Mouse (Mus musculus) hindbrain, embryonic 14.5 days (tissue): ENCODE data around the gene Kcnk15. TPM values are rescaled to one million over a fixed set of nuclear protein-coding genes. Genes with fewer than 3 reads are reported as not detected.

Experiments used
- ATAC-seq: fragments of 200-750 bp; cut with Nextera tagmentation; 2 replicates; pipeline ENCODE4 v1.8.0; 2017; ENCODE audit warnings: moderate number of reproducible peaks, mild to moderate bottlenecking, moderate TSS enrichment, moderate library complexity; ENCODE audit not compliant: low FRiP score
- DNase-seq: peaks from one replicate; pipeline ENCODE4 v3.0.0-alpha.2; 2015; ENCODE audit warnings: low spot score
- H3K27ac ChIP-seq: fragments of 300-500 bp; sonication (generic); 2 replicates; pipeline ENCODE4 v1.5.1; 2014; ENCODE audit warnings: mild to moderate bottlenecking, moderate library complexity
- H3K27me3 ChIP-seq: fragments of 300-500 bp; sonication (generic); 2 replicates; pipeline ENCODE4 v1.6.1; 2014; ENCODE audit warnings: mild to moderate bottlenecking, low read length, mixed read lengths; ENCODE audit not compliant: control insufficient read depth, insufficient read depth
- H3K36me3 ChIP-seq: fragments of 300-500 bp; sonication (generic); replicated peaks from 2 replicates; pipeline ENCODE4 v1.6.1; 2014; ENCODE audit not compliant: control insufficient read depth, insufficient read depth
- H3K4me1 ChIP-seq: fragments of 300-500 bp; sonication (generic); replicated peaks from 2 replicates; pipeline ENCODE4 v1.6.1; 2014; ENCODE audit warnings: antibody characterized with exemption, low read length, mixed read lengths; ENCODE audit not compliant: control insufficient read depth, insufficient read depth
- H3K4me2 ChIP-seq: fragments of 300-500 bp; sonication (generic); replicated peaks from 2 replicates; pipeline ENCODE4 v1.6.1; 2014; ENCODE audit warnings: mild to moderate bottlenecking, moderate library complexity
- H3K4me3 ChIP-seq: fragments of 300-500 bp; sonication (generic); replicated peaks from 2 replicates; pipeline ENCODE4 v1.5.1; 2014; ENCODE audit warnings: mild to moderate bottlenecking, low read length
- H3K9ac ChIP-seq: fragments of 300-500 bp; sonication (generic); 2 replicates; pipeline ENCODE4 v1.6.1; 2014
- H3K9me3 ChIP-seq: fragments of 300-500 bp; sonication (generic); 2 replicates; pipeline ENCODE4 v1.6.1; 2016; ENCODE audit warnings: low read length; ENCODE audit not compliant: control insufficient read depth
- WGBS: fragments of 180-500 bp; shearing (Covaris S2); extraction: QIAGEN DNeasy Blood & Tissue Kit; methylation state at CpG from one replicate; pipeline ENCODE4 v1.1.7; 2014; 5-methylcytosine and 5-hydroxymethylcytosine counted together
- polyA plus RNA-seq: library from polyadenylated mRNA; unstranded; fragments of >200 nt; fragmentation: Nextera tagmentation; extraction: Ambion mirVana; gene quantifications from 2 replicates; pipeline ENCODE4 v1.2.1, GENCODE M21; 2014

Kcnk15 gene
- polyA plus RNA-seq, 1 experiment from 2014 or later, result not detected

DNA sequence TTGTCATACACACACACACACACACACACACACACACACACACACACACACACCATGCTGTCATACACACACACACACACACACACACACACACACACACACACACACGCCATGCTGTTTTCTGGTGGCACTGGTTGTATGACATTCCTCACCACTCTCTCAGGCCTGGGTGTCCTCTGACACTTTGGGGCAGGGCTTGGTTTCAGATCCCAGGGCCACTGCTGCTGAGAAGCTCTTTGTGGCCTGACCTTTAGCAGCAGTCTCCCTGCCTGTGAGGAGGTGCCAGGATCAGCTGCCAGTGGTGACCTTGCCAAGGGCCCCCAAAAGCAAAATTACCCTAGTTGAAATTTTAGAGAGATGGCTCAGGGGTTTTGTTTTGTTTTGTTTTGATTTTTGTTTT is 27.6 kb upstream of the Kcnk15 start:
- no peaks in the 10 kb centered on the region for H3K36me3 ChIP-seq
- no peak overlapping the region for H3K27ac ChIP-seq
- WGBS, result 100% methylated on average over 1 of the region's 1 CpGs
- H3K27me3 ChIP-seq, result no peaks in the 10 kb centered on the region
- H3K4me3 ChIP-seq, result no peak overlapping the region
- DNase-seq, result no peak
- no peaks in the 10 kb centered on the region for H3K9me3 ChIP-seq
- H3K4me2 ChIP-seq, result no peak overlapping the region
- H3K9ac ChIP-seq, result no peak overlapping the region
- ATAC-seq, result no peak
- no peaks in the 10 kb centered on the region for H3K4me1 ChIP-seq

DNA sequence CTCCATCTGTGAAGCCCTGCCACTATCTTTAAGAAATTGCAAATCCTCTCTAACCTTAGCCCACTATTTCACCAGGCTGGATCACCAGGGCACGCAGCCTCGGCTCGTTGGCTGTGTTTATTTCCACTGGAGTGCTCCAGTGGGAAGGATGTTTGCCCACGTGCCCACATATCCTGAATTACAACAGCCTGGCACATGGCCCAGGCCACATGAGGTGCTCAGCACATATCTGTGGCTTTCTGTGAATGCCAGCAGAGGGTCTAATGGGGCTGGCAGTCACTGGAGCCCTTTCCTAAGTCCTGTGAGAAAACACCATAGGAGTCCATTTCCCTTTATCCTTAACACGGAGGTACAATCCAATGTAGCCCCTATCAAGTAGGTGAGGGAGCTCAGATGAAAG is 27.0 kb upstream of the Kcnk15 start:
- Histone ChIP-seq H3K4me2 (no peak overlapping the region), H3K4me3 (no peak overlapping the region), H3K4me1 (no peaks in the 10 kb centered on the region), H3K36me3 (no peaks in the 10 kb centered on the region), H3K9me3 (no peaks in the 10 kb centered on the region), H3K9ac (no peak overlapping the region), H3K27ac (no peak overlapping the region), H3K27me3 (no peaks in the 10 kb centered on the region)
- WGBS, result 73% methylated on average over 5 of the region's 5 CpGs
- ATAC-seq (no peak), DNase-seq (no peak)

DNA sequence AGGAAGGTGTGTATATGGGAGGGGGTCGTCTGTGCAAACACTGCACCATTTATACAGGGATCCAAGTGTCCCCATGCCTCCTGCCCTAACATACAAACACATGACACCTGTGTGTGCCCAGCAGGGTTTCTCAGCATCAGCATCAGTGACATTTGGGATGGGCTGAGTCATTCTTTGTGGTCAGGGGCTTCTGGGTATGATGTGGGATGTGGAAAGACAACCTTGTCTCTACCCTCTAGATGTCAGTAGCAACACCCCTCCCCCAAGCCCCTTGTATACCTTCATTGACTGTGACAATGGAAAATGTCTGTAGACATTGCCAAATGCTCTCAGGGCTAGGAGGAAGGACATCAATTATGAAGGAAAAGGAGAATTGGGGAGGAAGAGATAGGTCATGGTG is 22.3 kb upstream of the Kcnk15 start:
- no peaks in the 10 kb centered on the region for H3K27me3 ChIP-seq
- no peaks in the 10 kb centered on the region for H3K9me3 ChIP-seq
- no peak overlapping the region for H3K27ac ChIP-seq
- H3K36me3 ChIP-seq, result no peaks in the 10 kb centered on the region
- no peak overlapping the region for H3K4me2 ChIP-seq
- ATAC-seq, result no peak
- H3K4me3 ChIP-seq, result no peak overlapping the region
- 62% methylated on average over 1 of the region's 1 CpGs for whole genome bisulfite sequencing
- no peak overlapping the region for H3K9ac ChIP-seq
- H3K4me1 ChIP-seq, result no peaks in the 10 kb centered on the region
- DNase-seq, result no peak

DNA sequence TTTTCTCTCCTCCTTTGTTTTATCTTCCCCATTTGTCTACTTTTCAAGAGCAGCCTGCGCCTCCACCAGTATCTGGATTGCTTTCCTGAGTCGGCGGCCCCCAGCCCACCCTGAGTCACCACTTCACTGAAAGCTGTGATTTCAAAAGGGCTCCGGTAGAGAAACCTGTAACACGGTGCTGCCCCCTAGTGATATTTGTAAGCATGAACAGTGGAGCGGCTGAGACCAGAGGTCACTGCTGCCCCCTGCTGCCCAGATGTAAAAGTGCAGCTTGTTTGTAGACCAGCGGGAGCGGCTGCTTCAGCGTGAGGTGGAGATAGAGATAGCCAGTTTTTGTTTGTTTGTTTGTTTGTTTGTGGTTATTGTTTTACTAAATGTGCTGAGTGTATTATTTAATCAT is 15.4 kb upstream of the Kcnk15 start:
- Histone ChIP-seq H3K36me3 (no peaks in the 10 kb centered on the region), H3K27ac (no peak overlapping the region), H3K4me2 (no peak overlapping the region), H3K27me3 (peaks cover 6% of the 10 kb centered on the region), H3K4me3 (no peak overlapping the region), H3K9ac (no peak overlapping the region), H3K4me1 (no peaks in the 10 kb centered on the region), H3K9me3 (no peaks in the 10 kb centered on the region)
- 29% methylated on average over 9 of the region's 9 CpGs for WGBS
- ATAC-seq, result peak; percentile 62; the same call in 1 of the 2 replicates
- peak; percentile 88 for DNase-seq

DNA sequence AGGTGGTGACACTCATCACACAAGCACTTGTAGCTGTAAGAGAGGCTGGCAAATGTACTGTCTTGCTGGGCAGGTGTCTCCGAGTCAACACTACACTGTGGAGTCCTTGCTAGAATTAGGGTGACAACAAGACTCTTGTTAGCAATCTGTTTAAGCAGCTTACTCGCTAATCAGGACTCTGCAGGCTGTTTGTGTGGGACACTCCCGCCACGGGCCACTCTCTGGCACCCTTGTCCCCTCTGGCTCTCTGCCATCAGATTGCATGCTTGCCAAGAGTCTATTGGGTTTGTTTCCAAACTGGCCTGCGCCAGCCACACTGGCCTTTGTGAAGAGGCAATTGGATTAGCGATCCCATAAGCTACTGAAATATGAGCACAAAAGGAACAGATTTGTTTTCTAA is 13.9 kb upstream of the Kcnk15 start:
- no peak; the same call in 1 of the 2 replicates for ATAC-seq
- no peak overlapping the region for H3K9ac ChIP-seq
- 42% methylated on average over 6 of the region's 6 CpGs for WGBS

DNA sequence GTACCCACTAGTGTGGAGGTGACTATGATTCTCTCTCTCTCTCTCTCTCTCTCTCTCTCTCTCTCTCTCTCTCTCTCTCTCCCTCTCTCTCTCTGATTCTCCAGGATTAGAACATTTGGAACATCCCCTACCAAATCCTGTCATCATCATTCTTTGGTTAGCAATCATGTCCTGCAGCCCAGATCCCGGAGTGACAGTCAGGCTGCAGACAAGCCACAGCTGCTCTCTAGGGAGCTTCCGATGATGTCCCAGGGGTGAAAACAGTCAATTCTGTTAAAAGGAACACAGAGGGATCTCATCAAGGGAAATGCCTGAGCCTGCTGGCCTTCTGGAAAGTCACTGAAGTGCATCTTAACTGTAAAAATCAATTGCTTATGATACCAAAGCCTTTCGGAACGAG is 11.4 kb upstream of the Kcnk15 start:
- H3K9ac ChIP-seq, result no peak overlapping the region

More for the DNA sequence above, 13.9 kb upstream of the Kcnk15 start:
- Histone ChIP-seq H3K4me2 (no peak overlapping the region), H3K27ac (no peak overlapping the region), H3K27me3 (peaks cover 6% of the 10 kb centered on the region), H3K9me3 (no peaks in the 10 kb centered on the region), H3K4me1 (no peaks in the 10 kb centered on the region), H3K4me3 (no peak overlapping the region), H3K36me3 (no peaks in the 10 kb centered on the region)
- DNase-seq, result peak; percentile 72

DNA sequence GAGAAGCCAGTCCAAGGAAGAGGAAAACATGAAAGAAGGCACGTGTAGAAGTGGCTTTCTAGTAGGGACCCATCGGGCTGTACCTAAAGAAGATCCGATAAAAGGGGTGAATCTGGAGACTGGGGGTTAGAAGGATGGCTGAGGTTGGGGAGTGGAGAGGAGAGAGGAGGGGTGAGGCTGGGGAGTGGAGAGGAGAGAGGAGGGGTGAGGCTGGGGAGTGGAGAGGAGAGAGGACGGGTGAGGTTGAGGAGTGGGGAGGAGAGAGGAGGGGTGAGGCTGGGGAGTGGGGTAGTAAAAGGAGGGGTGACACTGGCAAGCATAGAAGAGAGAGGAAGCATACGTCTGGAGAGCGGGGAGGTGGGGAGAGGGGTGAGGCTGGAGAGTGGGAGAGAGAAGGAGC is 3.8 kb downstream of the Kcnk15 start:
- 76% methylated on average over 6 of the region's 6 CpGs for WGBS
- Histone ChIP-seq H3K4me1 (no peaks in the 10 kb centered on the region), H3K9ac (no peak overlapping the region), H3K4me2 (no peak overlapping the region), H3K9me3 (no peaks in the 10 kb centered on the region), H3K4me3 (no peak overlapping the region), H3K27ac (no peak overlapping the region), H3K27me3 (peaks cover 58% of the 10 kb centered on the region), H3K36me3 (no peaks in the 10 kb centered on the region)
- DNase-seq (no peak), ATAC-seq (peak; percentile 67; the same call in 1 of the 2 replicates)

More for the DNA sequence above, 11.4 kb upstream of the Kcnk15 start:
- Histone ChIP-seq H3K9me3 (no peaks in the 10 kb centered on the region), H3K4me1 (no peaks in the 10 kb centered on the region), H3K36me3 (no peaks in the 10 kb centered on the region), H3K4me3 (no peak overlapping the region), H3K27ac (no peak overlapping the region), H3K4me2 (no peak overlapping the region), H3K27me3 (peaks cover 6% of the 10 kb centered on the region)
- ATAC-seq (no peak), DNase-seq (no peak)
- WGBS, result 67% methylated on average over 4 of the region's 4 CpGs

DNA sequence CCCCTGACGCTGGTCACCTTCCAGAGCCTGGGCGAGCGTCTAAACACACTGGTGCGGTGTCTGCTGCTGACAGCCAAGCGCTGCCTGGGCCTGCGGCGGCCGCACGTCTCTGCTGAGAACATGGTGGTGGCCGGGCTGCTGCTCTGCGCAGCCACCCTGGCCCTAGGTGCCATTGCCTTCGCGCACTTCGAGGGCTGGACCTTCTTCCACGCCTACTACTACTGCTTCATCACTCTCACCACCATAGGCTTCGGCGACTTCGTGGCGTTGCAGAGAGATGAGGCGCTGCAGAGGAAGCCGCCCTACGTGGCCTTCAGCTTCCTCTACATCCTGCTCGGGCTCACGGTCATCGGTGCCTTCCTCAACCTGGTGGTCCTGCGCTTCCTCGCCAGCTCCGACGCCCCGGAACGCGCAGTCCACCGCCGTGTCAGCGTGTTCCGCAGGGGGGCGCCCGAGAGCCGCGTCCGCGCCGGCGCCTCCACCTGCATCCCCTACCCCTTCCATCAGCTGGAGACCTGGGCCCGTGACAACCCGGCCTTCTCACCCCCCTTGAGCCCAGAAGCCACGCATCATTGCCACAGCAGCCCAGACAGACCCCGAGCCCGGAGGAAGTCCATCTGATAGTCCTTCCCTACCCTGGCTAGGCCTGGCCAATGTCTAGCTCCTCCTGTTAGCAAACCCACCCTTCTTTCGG is 5.0 kb downstream of the Kcnk15 start:
- H3K4me2 ChIP-seq, result peak overlapping the region; percentile 42
- no peaks in the 10 kb centered on the region for H3K9me3 ChIP-seq
- DNase-seq (peak; percentile 75), ATAC-seq (peak; percentile 78)
- H3K36me3 ChIP-seq, result no peaks in the 10 kb centered on the region
- H3K27me3 ChIP-seq, result peaks cover 48% of the 10 kb centered on the region
- WGBS, result 13% methylated on average over 50 of the region's 50 CpGs
- H3K9ac ChIP-seq, result no peak overlapping the region; the same call in 1 of the 2 replicates
- no peak overlapping the region for H3K4me3 ChIP-seq
- no peaks in the 10 kb centered on the region for H3K4me1 ChIP-seq
- no peak overlapping the region for H3K27ac ChIP-seq

DNA sequence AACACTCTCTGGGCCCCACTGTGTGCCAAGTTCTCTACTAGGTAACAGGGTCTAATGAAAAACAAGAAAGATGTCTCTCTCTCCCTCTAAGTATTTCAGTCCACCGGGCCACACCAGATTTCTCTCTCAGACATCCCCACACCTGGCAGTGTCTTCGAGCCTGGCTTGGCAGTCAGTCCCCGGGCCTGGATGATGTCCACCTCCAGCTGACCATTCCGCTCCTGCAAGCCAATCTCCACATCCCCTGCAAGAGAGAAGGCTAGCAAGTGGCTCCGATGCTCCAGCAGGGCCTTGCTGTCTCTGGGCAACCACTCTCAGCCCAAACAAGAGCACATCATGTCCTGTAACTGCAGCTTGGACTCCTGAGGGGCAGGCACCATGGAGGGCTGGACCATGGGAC is 11.9 kb downstream of the Kcnk15 start:
- peaks cover 11% of the 10 kb centered on the region; the same call in 1 of the 2 replicates for H3K4me1 ChIP-seq
- no peak overlapping the region for H3K9ac ChIP-seq
- H3K4me3 ChIP-seq, result no peak overlapping the region
- H3K27ac ChIP-seq, result no peak overlapping the region
- no peaks in the 10 kb centered on the region for H3K9me3 ChIP-seq
- no peaks in the 10 kb centered on the region for H3K36me3 ChIP-seq
- WGBS, result 94% methylated on average over 5 of the region's 5 CpGs
- no peaks in the 10 kb centered on the region for H3K27me3 ChIP-seq
- H3K4me2 ChIP-seq, result no peak overlapping the region
- DNase-seq (no peak), ATAC-seq (no peak)

DNA sequence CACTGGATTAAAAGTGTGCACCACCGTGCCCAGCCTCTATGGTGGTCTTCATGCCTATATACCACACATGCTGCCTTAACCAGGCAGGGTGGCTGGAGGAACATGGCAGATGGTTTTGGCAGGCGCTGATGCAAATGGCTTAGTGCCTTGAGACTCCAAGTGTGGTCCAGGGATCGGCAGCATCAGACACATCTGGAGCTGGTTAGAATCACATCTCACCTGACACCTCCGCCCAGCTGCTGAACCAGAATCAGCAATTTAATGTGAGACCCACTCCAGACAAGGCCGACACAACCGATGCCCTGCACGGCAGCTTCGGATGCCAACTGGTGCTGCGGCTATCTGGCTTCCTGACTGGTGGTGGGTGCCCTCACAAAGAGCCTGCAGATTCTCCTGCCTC is 12.6 kb downstream of the Kcnk15 start:
- Histone ChIP-seq H3K9me3 (no peaks in the 10 kb centered on the region), H3K9ac (no peak overlapping the region), H3K4me3 (no peak overlapping the region), H3K4me1 (peaks cover 12% of the 10 kb centered on the region; the same call in 1 of the 2 replicates), H3K27ac (no peak overlapping the region), H3K27me3 (no peaks in the 10 kb centered on the region), H3K36me3 (no peaks in the 10 kb centered on the region), H3K4me2 (no peak overlapping the region)
- 89% methylated on average over 9 of the region's 9 CpGs for WGBS
- no peak for DNase-seq
- no peak for ATAC-seq
